Mouse (Mus musculus) heart, embryonic 14.5 days (tissue): ENCODE results near the gene Plcg1. TPM values are rescaled to one million over a fixed set of nuclear protein-coding genes. Genes with fewer than 3 reads are reported as not detected.

Experiments
- ATAC-seq: fragments of 200-750 bp; cut with Nextera tagmentation; 2 replicates; pipeline ENCODE4 v1.8.0; 2017; ENCODE audit warnings: low read depth, moderate TSS enrichment; ENCODE audit not compliant: insufficient number of reproducible peaks, insufficient read depth, low FRiP score
- H3K27ac ChIP-seq, 2 experiments: fragments of 200-500 bp in 1 of 2; fragments of 300-500 bp in 1 of 2; sonication (generic) in 1 of 2; replicated peaks in 1 of 2; 2 replicates each; pipeline ENCODE4 v1.5.1; 2012 to 2014; ENCODE audit warnings: low read depth in 2 of 2, low read length in 2 of 2, control low read depth in 1 of 2, mild to moderate bottlenecking in 1 of 2, mixed read lengths in 1 of 2; ENCODE audit not compliant: control insufficient read depth in 1 of 2, insufficient read depth in 1 of 2
- H3K27me3 ChIP-seq: fragments of 300-500 bp; sonication (generic); 2 replicates; pipeline ENCODE4 v1.6.1; 2014; ENCODE audit warnings: mild to moderate bottlenecking, low read length, control low read depth; ENCODE audit not compliant: control insufficient read depth, insufficient read depth
- H3K36me3 ChIP-seq: fragments of 300-500 bp; sonication (generic); 2 replicates; pipeline ENCODE4 v1.6.1; 2014; ENCODE audit warnings: mild to moderate bottlenecking, control low read depth, low read length, mixed read lengths; ENCODE audit not compliant: control insufficient read depth, insufficient read depth
- H3K4me1 ChIP-seq, 2 experiments: fragments of 200-500 bp in 1 of 2; fragments of 300-500 bp in 1 of 2; sonication (generic) in 1 of 2; 2 replicates each; pipeline ENCODE4 v1.6.1; 2012 to 2014; ENCODE audit warnings: low read length in 2 of 2, control low read depth in 1 of 2, mixed read lengths in 1 of 2; ENCODE audit not compliant: control insufficient read depth in 2 of 2, insufficient read depth in 2 of 2
- H3K4me2 ChIP-seq: fragments of 300-500 bp; sonication (generic); 2 replicates; pipeline ENCODE4 v1.6.1; 2014; ENCODE audit warnings: mild to moderate bottlenecking, low read length
- H3K4me3 ChIP-seq, 2 experiments: fragments of 200-500 bp in 1 of 2; fragments of 300-500 bp in 1 of 2; sonication (generic) in 1 of 2; 2 replicates each; pipeline ENCODE4 v1.5.1; 2012 to 2014; ENCODE audit warnings: low read length in 2 of 2, mild to moderate bottlenecking in 2 of 2, control low read depth in 1 of 2, low read depth in 1 of 2, moderate library complexity in 1 of 2; ENCODE audit not compliant: control insufficient read depth in 1 of 2, insufficient read depth in 1 of 2
- H3K9ac ChIP-seq: fragments of 300-500 bp; sonication (generic); 2 replicates; pipeline ENCODE4 v1.6.1; 2014; ENCODE audit warnings: mild to moderate bottlenecking, low read length
- H3K9me3 ChIP-seq: fragments of 300-500 bp; sonication (generic); 2 replicates; pipeline ENCODE4 v1.6.1; 2016; ENCODE audit warnings: low read length, control low read depth; ENCODE audit not compliant: control insufficient read depth
- WGBS: fragments of 180-500 bp; shearing (Covaris S2); extraction: QIAGEN DNeasy Blood & Tissue Kit; methylation state at CpG from one replicate; pipeline ENCODE4 v1.1.7; 2014; 5-methylcytosine and 5-hydroxymethylcytosine counted together
- polyA plus RNA-seq: library from polyadenylated mRNA; unstranded; fragments of >200 nt; fragmentation: Nextera tagmentation; extraction: Ambion mirVana; gene quantifications from 2 replicates; pipeline ENCODE4 v1.2.1, GENCODE M21; 2014

Gene Plcg1
- polyA plus RNA-seq, 1 experiment from 2014 or later, result 33.7 TPM

- H3K9ac ChIP-seq, result peak overlapping the region; percentile 98
- WGBS, result 25% methylated on average over 17 of the region's 17 CpGs
- no peak for ATAC-seq
- peak overlapping the region; percentile 96 for H3K4me2 ChIP-seq
- peak overlapping the region; percentile 87 to 96 for H3K4me3 ChIP-seq
- no peaks in the 10 kb centered on the region for H3K9me3 ChIP-seq
- H3K27me3 ChIP-seq, result no peaks in the 10 kb centered on the region
- H3K4me1 ChIP-seq, result peaks cover 18 to 39% of the 10 kb centered on the region in 2 experiments
- H3K36me3 ChIP-seq, result peaks cover 12% of the 10 kb centered on the region
- H3K27ac ChIP-seq, result no peak overlapping the region
Observed at GRCm38 (mm10) chr2:160729851-160730796, 976 bp upstream of the Plcg1 start.

DNA sequence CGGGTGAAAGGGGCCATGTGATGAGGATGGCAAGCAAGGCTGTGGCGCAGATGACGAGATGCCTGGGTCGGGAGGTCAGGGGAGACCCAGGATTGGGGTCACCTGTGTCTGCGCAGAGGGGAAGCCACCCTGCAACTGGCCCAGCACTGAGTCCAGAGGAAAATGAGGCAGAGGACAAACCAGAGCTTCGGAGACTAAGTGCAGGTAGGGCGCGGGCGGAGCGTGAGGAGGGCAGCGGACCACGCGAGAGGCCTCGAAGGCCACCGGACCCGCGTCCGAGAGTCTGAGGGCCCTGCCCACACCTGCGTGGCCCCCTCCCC lies 343 bp upstream of the Plcg1 start:
- WGBS, result 11% methylated on average over 13 of the region's 19 CpGs
- Histone ChIP-seq H3K4me2 (peak overlapping the region; percentile 96), H3K27ac (peak overlapping the region in 1 of 2 experiments; percentile 92; a peak in 1 of 4 replicates), H3K4me1 (peaks cover 23 to 45% of the 10 kb centered on the region in 2 experiments), H3K4me3 (peak overlapping the region; percentile 87 to 96), H3K36me3 (peaks cover 12% of the 10 kb centered on the region), H3K9ac (peak overlapping the region; percentile 98), H3K9me3 (no peaks in the 10 kb centered on the region), H3K27me3 (no peaks in the 10 kb centered on the region)
- no peak for ATAC-seq

GRCm38 (mm10) chr2:160731839-160732261 lies 750 bp downstream of the Plcg1 start:
- peak; percentile 15 for ATAC-seq
- H3K27me3 ChIP-seq, result no peaks in the 10 kb centered on the region
- peaks cover 26 to 51% of the 10 kb centered on the region in 2 experiments for H3K4me1 ChIP-seq
- no peaks in the 10 kb centered on the region for H3K9me3 ChIP-seq
- peak overlapping the region; percentile 87 to 96 for H3K4me3 ChIP-seq
- peaks cover 11% of the 10 kb centered on the region for H3K36me3 ChIP-seq
- H3K9ac ChIP-seq, result peak overlapping the region; percentile 98
- H3K4me2 ChIP-seq, result peak overlapping the region; percentile 96
- peak overlapping the region; percentile 66 to 92; a peak in 3 of 4 replicates for H3K27ac ChIP-seq
- under 1% methylated on average over 32 of the region's 32 CpGs for WGBS

DNA sequence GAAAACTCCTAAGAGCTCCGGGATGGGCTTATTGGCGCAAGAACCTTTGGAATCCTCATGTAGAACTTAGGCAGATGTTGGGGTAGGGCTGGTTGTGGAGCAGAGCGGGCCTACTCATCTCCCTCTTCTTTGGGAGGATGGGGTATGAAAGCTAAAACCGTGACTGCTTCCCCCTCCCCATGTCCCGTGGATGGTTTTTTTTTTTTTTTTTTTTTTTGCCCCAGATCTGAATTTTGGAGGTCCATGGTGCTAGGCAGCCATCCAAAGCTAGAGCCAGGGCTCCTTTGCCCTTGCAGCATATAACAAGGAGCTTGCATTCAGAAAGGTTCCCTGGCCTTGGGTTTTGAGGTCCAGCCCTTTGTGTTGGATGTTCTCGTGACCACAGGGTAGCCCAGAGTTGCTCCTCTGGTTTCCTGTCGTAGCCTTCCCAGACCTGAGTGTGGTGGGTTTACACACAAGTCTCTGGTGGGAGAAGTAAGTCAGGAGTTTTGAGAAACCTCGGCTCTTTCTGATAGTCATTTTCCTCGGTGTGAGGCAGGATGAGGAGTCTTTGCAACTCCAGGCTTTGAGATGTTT lies 1.4 kb downstream of the Plcg1 start:
- H3K36me3 ChIP-seq, result peaks cover 16% of the 10 kb centered on the region
- H3K9me3 ChIP-seq, result no peaks in the 10 kb centered on the region
- H3K4me3 ChIP-seq, result peak overlapping the region; percentile 87 to 96
- H3K4me2 ChIP-seq, result peak overlapping the region; percentile 96
- ATAC-seq, result no peak
- H3K9ac ChIP-seq, result peak overlapping the region; percentile 98
- peaks cover 28 to 52% of the 10 kb centered on the region in 2 experiments for H3K4me1 ChIP-seq
- H3K27me3 ChIP-seq, result no peaks in the 10 kb centered on the region
- peak overlapping the region in 1 of 2 experiments; percentile 92; a peak in 2 of 4 replicates for H3K27ac ChIP-seq
- 36% methylated on average over 9 of the region's 9 CpGs for WGBS

GRCm38 (mm10) chr2:160733131-160733531 lies 2.0 kb downstream of the Plcg1 start:
- no peak overlapping the region; a peak in 1 of 4 replicates for H3K27ac ChIP-seq
- H3K36me3 ChIP-seq, result peaks cover 16% of the 10 kb centered on the region
- peaks cover 29 to 58% of the 10 kb centered on the region in 2 experiments for H3K4me1 ChIP-seq
- no peaks in the 10 kb centered on the region for H3K27me3 ChIP-seq
- no peak for ATAC-seq
- H3K9me3 ChIP-seq, result no peaks in the 10 kb centered on the region
- peak overlapping the region; percentile 96 for H3K4me2 ChIP-seq
- H3K9ac ChIP-seq, result peak overlapping the region; percentile 98
- H3K4me3 ChIP-seq, result peak overlapping the region; percentile 87 to 96
- 28% methylated on average over 7 of the region's 7 CpGs for WGBS

DNA sequence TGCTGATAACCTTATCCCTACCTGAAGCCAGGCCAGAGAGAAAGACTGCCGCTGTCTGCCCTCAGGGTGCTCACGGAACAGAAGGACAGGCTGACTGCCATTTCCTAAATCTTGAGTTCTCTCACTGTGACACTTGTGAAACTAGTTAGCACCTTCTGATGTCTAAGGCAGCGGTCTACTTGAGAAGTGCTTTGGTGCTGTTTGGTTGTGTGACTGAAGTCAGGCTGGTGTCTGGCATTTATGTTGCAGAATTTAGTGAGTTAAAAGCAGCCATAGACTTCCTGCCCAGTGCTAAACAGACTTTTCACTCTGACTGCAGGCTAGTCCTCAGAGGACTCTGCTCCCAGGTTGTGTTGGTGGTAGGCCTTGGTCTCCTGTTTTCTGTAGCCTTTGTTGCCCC lies 3.2 kb downstream of the Plcg1 start:
- peaks cover 21% of the 10 kb centered on the region for H3K36me3 ChIP-seq
- no peak for ATAC-seq
- H3K4me2 ChIP-seq, result peak overlapping the region; percentile 96; the same call in 1 of the 2 replicates
- H3K4me3 ChIP-seq, result no peak overlapping the region
- H3K4me1 ChIP-seq, result peaks cover 39 to 70% of the 10 kb centered on the region in 2 experiments
- no peaks in the 10 kb centered on the region for H3K9me3 ChIP-seq
- no peak overlapping the region for H3K9ac ChIP-seq
- 79% methylated on average over 3 of the region's 3 CpGs for WGBS
- no peaks in the 10 kb centered on the region for H3K27me3 ChIP-seq
- H3K27ac ChIP-seq, result no peak overlapping the region

DNA sequence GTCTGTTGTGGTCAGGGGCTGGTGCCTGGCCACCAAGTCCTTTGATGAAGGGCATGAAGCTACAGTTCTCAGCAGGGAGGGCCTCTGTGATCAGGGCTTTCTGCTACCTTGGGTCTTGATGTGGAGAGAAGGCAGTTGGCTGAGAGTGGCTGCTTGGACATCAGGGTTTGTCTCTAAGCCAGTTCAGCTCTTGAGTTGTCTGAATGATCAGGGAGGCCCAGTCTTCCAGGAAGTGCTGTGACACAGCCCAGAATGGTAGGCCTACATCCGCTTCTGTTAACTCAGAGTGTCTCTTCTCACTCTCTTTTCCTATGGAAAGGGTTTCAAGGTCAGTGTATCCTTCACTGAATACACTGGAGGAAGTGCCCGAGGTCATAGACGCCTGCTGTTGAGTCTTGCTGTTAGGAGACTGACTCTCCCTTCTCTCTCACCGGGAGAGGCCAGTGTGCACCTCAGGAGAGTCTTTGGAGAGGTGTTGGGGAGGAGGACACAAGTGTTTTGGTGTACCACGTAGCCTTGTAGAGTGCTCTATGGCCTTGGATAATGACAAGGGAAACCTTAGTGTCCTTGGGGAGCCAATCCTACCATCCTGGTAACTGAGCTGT lies 4.7 kb downstream of the Plcg1 start:
- Histone ChIP-seq H3K9me3 (no peaks in the 10 kb centered on the region), H3K4me3 (no peak overlapping the region), H3K27ac (peak overlapping the region; percentile 45 to 46; a peak in 3 of 4 replicates), H3K27me3 (no peaks in the 10 kb centered on the region), H3K4me1 (peaks cover 47 to 76% of the 10 kb centered on the region in 2 experiments), H3K36me3 (peaks cover 21% of the 10 kb centered on the region), H3K4me2 (no peak overlapping the region), H3K9ac (no peak overlapping the region)
- WGBS, result 43% methylated on average over 5 of the region's 5 CpGs
- ATAC-seq, result no peak
